Mouse (Mus musculus) heart, adult 8-10 months (tissue): ENCODE data around the gene C87436. TPM values are rescaled to one million over a fixed set of nuclear protein-coding genes. Genes with fewer than 3 reads are reported as not detected.

Experiments
- DNase-seq: peaks from one replicate; pipeline ENCODE4 v3.0.0; 2022; ENCODE audit warnings: low spot score
- total RNA-seq, 4 experiments: library from RNA; stranded (reverse); gene quantifications; 2 replicates each; pipeline ENCODE4 v1.2.4; 2022

Gene C87436
- 10 to 100 TPM in 2 of 4 experiments, 1 to 10 TPM in 2; 9.6 to 11.6 (median 10.0) TPM for total RNA-seq

- DNase-seq = peak; percentile 97
These were observed at the start of gene C87436 for GRCm38 (mm10) chr6:86438272-86439118. Gene C87436 (plus strand): TSS chr6:86438374.

GRCm38 (mm10) chr6:86388461-86388860 lies 49.7 kb upstream of the C87436 start:
- DNase-seq = no peak

GRCm38 (mm10) chr6:86391326-86391725 lies 46.8 kb upstream of the C87436 start:
- no peak for DNase-seq

GRCm38 (mm10) chr6:86393187-86393586 lies 45.0 kb upstream of the C87436 start:
- DNase-seq = no peak

- no peak for DNase-seq
These were observed 44.0 kb upstream of the C87436 start for GRCm38 (mm10) chr6:86394078-86394720.

GRCm38 (mm10) chr6:86395021-86395420 lies 43.2 kb upstream of the C87436 start:
- no peak for DNase-seq

GRCm38 (mm10) chr6:86395969-86396368 lies 42.2 kb upstream of the C87436 start:
- no peak for DNase-seq

- DNase-seq = peak; percentile 88
These were observed 41.5 kb upstream of the C87436 start, which contains the start of gene Pcyox1 for GRCm38 (mm10) chr6:86396581-86397256. Gene Pcyox1 (minus strand): TSS chr6:86397154.

- DNase-seq = no peak
These were observed 40.8 kb upstream of the C87436 start for GRCm38 (mm10) chr6:86397257-86397980.

GRCm38 (mm10) chr6:86398986-86399385 lies 39.2 kb upstream of the C87436 start:
- no peak for DNase-seq

GRCm38 (mm10) chr6:86399995-86400394 lies 38.2 kb upstream of the C87436 start:
- DNase-seq = no peak

- DNase-seq = peak; percentile 75
These were observed 37.2 kb upstream of the C87436 start for GRCm38 (mm10) chr6:86400972-86401371.

- no peak for DNase-seq
These were observed 35.2 kb upstream of the C87436 start for GRCm38 (mm10) chr6:86402681-86403607.

GRCm38 (mm10) chr6:86403728-86404099 lies 34.5 kb upstream of the C87436 start:
- DNase-seq = peak; percentile 93

GRCm38 (mm10) chr6:86404100-86404861 lies 33.9 kb upstream of the C87436 start, which contains the start of gene Tia1:
Gene Tia1 (plus strand): TSS chr6:86404219.
- DNase-seq = peak; percentile 97

- DNase-seq = no peak
These were observed 33.2 kb upstream of the C87436 start for GRCm38 (mm10) chr6:86404996-86405395.

GRCm38 (mm10) chr6:86406306-86406705 lies 31.9 kb upstream of the C87436 start:
- no peak for DNase-seq

- DNase-seq = no peak
These were observed 19.5 kb upstream of the C87436 start for GRCm38 (mm10) chr6:86418711-86419110.

- no peak for DNase-seq
These were observed 18.9 kb upstream of the C87436 start for GRCm38 (mm10) chr6:86419239-86419638.

GRCm38 (mm10) chr6:86420491-86420890 lies 17.7 kb upstream of the C87436 start:
- no peak for DNase-seq
